Mouse (Mus musculus) kidney, postnatal 0 days (tissue): ENCODE results near the gene Fam229a. TPM values are rescaled to one million over a fixed set of nuclear protein-coding genes. Genes with fewer than 3 reads are reported as not detected.

ENCODE experiments used
- ATAC-seq: fragments of 200-750 bp; cut with Nextera tagmentation; replicated peaks from 2 replicates; pipeline ENCODE4 v1.8.0; 2017; ENCODE audit warnings: low read depth, moderate number of reproducible peaks, moderate TSS enrichment, moderate library complexity; ENCODE audit not compliant: low FRiP score
- DNase-seq: peaks from one replicate; pipeline ENCODE4 v3.0.0-alpha.2; 2016; ENCODE audit warnings: low spot score
- H3K27ac ChIP-seq: fragments of 300-500 bp; sonication (generic); 2 replicates; pipeline ENCODE4 v1.5.1; 2014; ENCODE audit warnings: mild to moderate bottlenecking
- H3K27me3 ChIP-seq: fragments of 300-500 bp; sonication (generic); 2 replicates; pipeline ENCODE4 v1.6.1; 2014; ENCODE audit warnings: low read length, mixed read lengths; ENCODE audit not compliant: insufficient read depth
- H3K36me3 ChIP-seq: fragments of 300-500 bp; sonication (generic); 2 replicates; pipeline ENCODE4 v1.6.1; 2014; ENCODE audit warnings: low read length, mixed read lengths; ENCODE audit not compliant: insufficient read depth
- H3K4me1 ChIP-seq: fragments of 300-500 bp; sonication (generic); replicated peaks from 2 replicates; pipeline ENCODE4 v1.6.1; 2014; ENCODE audit warnings: antibody characterized with exemption, low read length, mixed read lengths; ENCODE audit not compliant: insufficient read depth
- H3K4me2 ChIP-seq: fragments of 300-500 bp; sonication (generic); 2 replicates; pipeline ENCODE4 v1.6.1; 2014; ENCODE audit warnings: mild to moderate bottlenecking, low read length, moderate library complexity, mixed read lengths
- H3K4me3 ChIP-seq: fragments of 300-500 bp; sonication (generic); replicated peaks from 2 replicates; pipeline ENCODE4 v1.5.1; 2014; ENCODE audit warnings: low read depth, low read length
- H3K9ac ChIP-seq: fragments of 300-500 bp; sonication (generic); 2 replicates; pipeline ENCODE4 v1.6.1; 2014; ENCODE audit warnings: low read depth, low read length
- H3K9me3 ChIP-seq: fragments of 300-500 bp; sonication (generic); replicated peaks from 2 replicates; pipeline ENCODE4 v1.6.1; 2016; ENCODE audit warnings: low read length, inconsistent platforms, mixed read lengths
- CTCF ChIP-seq: IDR thresholded peaks from 2 replicates; pipeline ENCODE4 v1.5.1; 2016; ENCODE audit warnings: antibody characterized with exemption, low read depth, mild to moderate bottlenecking, moderate library complexity
- WGBS: fragments of 180-500 bp; shearing (Covaris S2); extraction: QIAGEN DNeasy Blood & Tissue Kit; methylation state at CpG from one replicate; pipeline ENCODE4 v1.1.7; 2014; 5-methylcytosine and 5-hydroxymethylcytosine counted together
- polyA plus RNA-seq: library from polyadenylated mRNA; unstranded; fragments of >200 nt; fragmentation: Nextera tagmentation; extraction: Ambion mirVana; gene quantifications from 2 replicates; pipeline ENCODE4 v1.2.1, GENCODE M21; 2015

Fam229a gene
- polyA plus RNA-seq, 1 experiment from 2014 or later: 0.37 TPM

DNA sequence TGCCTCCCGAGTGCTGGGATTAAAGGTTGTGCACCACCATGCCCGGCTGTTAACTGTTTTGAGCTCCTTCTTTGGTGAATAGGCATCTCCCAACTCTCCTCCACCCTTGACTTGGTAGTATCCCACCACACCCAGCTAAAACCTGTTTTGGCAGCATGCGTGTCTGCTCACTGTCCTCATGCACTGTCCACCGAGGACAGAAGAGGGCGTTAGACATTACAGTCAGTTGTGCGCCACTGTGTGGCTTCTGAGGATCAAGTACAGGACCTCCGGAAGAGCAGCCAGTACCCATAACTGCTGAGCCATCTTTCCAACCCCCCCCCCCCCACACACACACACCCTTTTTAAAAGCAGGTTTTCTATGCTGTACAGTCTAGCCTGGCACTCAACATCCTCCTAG, 3.7 kb downstream of the Fam229a start:
- no peak overlapping the region for H3K4me2 ChIP-seq
- peaks cover 15% of the 10 kb centered on the region for H3K4me1 ChIP-seq
- WGBS: 72% methylated on average over 6 of the region's 7 CpGs

DNA sequence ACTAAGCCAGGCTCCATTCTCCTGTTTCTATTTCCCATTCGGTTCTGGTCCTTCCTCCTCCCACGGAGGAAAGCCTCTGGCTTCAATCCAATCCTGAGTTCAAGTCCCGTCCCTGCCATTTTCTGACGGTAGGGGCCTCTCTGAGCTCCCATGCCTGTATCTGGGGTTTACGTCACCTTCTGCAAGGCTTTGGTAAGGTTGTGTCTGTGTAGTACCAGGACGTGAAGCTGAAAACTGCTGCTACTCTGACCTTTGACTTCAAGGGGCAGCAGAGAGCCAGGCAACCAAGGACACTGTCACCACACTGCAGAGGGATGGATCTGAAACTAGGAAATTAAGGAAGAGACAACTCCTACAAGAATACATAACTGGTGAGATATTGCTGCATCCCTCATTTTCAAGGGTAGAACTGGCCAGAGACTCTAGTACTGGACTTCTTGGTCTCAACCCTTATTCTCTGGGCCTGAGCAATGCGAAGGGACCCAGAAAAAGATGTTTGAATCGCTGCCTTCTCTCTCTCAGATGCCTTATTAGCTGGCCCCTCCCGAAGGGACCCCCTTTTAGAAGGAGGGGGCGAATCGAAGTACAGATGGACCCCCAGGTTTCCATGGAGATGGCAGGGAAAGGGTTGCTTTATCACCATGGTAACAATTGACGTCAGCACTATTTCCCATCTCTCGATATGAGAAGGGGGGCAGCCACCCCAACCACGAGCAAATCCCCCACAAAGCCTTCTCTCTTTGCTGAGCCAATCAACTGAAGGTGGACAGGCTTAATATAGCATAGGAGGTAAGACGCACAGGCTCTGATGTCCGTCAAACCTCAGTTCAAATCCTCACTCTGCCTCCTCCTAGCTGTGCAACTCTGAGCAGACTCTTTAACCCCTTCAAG, 4.9 kb downstream of the Fam229a start:
- ATAC-seq: no peak
- no peak overlapping the region for H3K4me2 ChIP-seq
- peak; percentile 46; the same call in 1 of the 2 replicates for TF ChIP-seq CTCF

More for the DNA sequence above, 3.7 kb downstream of the Fam229a start:
- Histone ChIP-seq H3K27ac (no peak overlapping the region), H3K9ac (no peak overlapping the region), H3K36me3 (no peaks in the 10 kb centered on the region), H3K4me3 (no peak overlapping the region), H3K9me3 (no peaks in the 10 kb centered on the region), H3K27me3 (no peaks in the 10 kb centered on the region)
- no peak for DNase-seq
- peak; percentile 47 for TF ChIP-seq CTCF
- ATAC-seq: no peak

DNA sequence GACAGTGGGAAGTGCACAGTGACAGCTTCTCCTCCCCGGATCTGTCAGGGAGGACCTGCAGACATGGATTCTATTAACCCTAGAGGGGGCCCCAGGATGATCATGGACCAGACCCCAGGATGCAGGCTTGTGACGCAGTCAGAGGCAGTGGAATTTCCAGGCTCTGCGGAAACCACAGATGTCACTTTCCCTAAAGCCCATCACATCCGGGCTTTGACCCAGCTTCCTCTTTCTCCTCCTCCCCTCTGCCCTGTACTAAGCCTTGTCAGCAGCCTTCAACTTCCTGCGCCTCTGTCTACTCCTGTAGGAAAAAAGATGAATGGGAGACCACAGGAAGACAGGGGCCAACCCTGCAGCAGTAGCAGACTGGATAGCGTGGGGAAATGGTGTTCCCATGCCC, 5.6 kb downstream of the Fam229a start:
- Histone ChIP-seq H3K27ac (peak overlapping the region; percentile 68; the same call in 1 of the 2 replicates), H3K4me3 (no peak overlapping the region), H3K9ac (no peak overlapping the region), H3K27me3 (no peaks in the 10 kb centered on the region), H3K4me2 (no peak overlapping the region), H3K4me1 (peaks cover 5% of the 10 kb centered on the region), H3K36me3 (no peaks in the 10 kb centered on the region), H3K9me3 (no peaks in the 10 kb centered on the region)
- ATAC-seq: no peak
- 0 out of 2 replicates have a peak, but pooled peaks have one; percentile 4 for TF ChIP-seq CTCF
- WGBS: 34% methylated on average over 6 of the region's 6 CpGs
- peak; percentile 80 for DNase-seq

More for the DNA sequence above, 4.9 kb downstream of the Fam229a start:
- H3K9ac ChIP-seq: no peak overlapping the region
- DNase-seq: peak; percentile 35
- H3K27me3 ChIP-seq: no peaks in the 10 kb centered on the region
- H3K9me3 ChIP-seq: no peaks in the 10 kb centered on the region
- peak overlapping the region; percentile 68; the same call in 1 of the 2 replicates for H3K27ac ChIP-seq
- H3K4me1 ChIP-seq: peaks cover 12% of the 10 kb centered on the region
- WGBS: 35% methylated on average over 16 of the region's 16 CpGs
- no peaks in the 10 kb centered on the region for H3K36me3 ChIP-seq
- H3K4me3 ChIP-seq: no peak overlapping the region

DNA sequence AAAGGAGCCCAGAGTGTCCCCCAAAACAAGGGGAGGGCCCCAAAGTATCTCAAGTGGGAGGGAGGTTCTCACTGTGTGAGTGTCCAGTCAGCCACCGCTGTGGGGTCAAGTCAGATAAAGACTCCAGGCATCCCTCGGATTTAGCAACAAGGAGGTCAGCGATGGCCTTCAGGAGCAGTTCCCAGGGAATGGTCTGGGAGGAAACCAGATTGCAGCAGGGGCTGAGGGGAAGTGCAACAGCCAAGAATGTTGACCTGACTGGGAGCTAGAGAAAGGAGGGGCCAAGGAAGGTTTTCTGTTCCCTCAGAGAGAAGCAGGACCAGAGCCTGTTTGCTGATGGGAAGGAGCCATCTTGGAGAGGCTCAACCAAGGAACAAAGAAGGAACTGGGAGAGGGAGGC, 8.0 kb downstream of the Fam229a start:
- no peak for TF ChIP-seq CTCF
- H3K4me2 ChIP-seq: no peak overlapping the region
- ATAC-seq (no peak), DNase-seq (peak; percentile 66)
- 37% methylated on average over 3 of the region's 3 CpGs for WGBS
- H3K27ac ChIP-seq: peak overlapping the region; percentile 92
- no peaks in the 10 kb centered on the region for H3K27me3 ChIP-seq
- peaks cover 5% of the 10 kb centered on the region for H3K4me1 ChIP-seq
- H3K9me3 ChIP-seq: no peaks in the 10 kb centered on the region
- H3K9ac ChIP-seq: no peak overlapping the region
- no peaks in the 10 kb centered on the region for H3K36me3 ChIP-seq
- no peak overlapping the region for H3K4me3 ChIP-seq

DNA sequence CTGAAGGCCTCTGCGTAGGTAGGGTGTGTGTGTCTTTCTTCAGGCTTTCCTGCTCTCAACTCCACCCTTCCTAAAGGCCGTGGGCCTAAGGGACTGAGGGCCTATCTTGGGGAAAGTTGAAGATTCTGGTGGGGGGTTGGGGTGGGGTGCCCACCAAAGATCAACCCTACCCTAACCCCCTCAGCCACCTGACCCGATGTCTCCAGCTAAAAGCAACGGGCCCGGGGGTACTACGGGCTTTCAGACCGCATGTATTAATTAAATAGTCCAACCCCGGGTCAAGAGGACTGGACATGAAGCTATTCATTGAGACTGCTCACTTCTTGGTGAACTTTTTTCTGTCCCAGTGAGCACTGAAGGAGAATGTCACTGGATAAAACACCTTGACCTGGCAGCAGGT, 9.0 kb downstream of the Fam229a start:
- Histone ChIP-seq H3K27ac (peak overlapping the region; percentile 92), H3K27me3 (no peaks in the 10 kb centered on the region), H3K9me3 (no peaks in the 10 kb centered on the region), H3K4me3 (peak overlapping the region; percentile 44; the same call in 1 of the 2 replicates), H3K4me1 (peaks cover 5% of the 10 kb centered on the region), H3K9ac (peak overlapping the region; percentile 59), H3K4me2 (peak overlapping the region; percentile 71), H3K36me3 (no peaks in the 10 kb centered on the region)
- TF ChIP-seq CTCF: no peak
- DNase-seq (no peak), ATAC-seq (no peak)
- 74% methylated on average over 8 of the region's 8 CpGs for WGBS

DNA sequence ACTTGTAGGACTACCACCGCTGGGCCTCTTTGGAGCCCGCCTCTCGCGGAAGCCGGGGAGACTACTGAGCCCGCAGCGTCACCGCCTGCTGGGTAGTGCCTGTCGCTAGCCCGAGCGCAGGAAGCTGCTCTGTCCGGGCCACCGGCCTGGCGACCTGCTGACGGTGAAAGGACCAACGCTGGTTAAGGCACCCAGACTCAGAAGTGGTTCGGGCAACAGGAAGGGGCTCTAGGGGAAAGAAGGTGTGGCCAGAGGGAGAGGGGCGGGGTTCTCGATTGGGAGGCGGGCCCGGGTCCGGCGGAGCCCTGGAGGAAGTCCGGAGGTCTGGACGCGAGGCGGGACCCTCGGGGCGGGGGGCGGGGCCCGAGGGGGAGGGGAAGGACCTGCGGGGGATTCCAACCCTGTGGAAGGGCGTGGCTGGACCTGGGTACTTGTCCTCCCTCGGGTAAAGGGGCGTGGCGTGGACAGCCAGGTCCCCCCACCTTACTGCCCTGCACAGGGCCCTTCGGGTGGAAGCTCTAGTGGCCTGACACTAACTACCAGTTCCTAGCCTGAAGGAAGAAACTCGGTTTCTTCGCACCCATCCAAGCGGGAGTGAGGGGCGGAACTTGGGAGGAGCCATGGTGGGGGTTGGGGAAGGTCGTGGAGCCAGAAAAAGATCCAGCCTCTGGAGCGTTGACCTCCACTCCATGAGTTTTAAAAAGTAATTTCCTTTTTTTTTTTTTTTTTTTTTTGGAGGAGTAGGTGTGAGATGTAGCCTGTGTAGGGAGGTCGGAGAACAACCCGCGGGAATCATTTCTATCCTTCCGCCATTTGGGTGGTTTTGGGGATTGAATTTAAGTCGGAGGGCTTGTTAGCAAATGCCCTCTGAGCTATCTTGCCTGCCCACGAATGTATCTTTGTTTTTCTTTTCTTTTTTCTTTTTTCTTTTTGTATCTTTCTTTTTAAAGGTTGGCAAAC, 9.9 kb downstream of the Fam229a start:
- Histone ChIP-seq H3K36me3 (no peaks in the 10 kb centered on the region), H3K4me2 (peak overlapping the region; percentile 71), H3K4me3 (peak overlapping the region; percentile 44), H3K4me1 (peaks cover 5% of the 10 kb centered on the region), H3K27me3 (no peaks in the 10 kb centered on the region), H3K27ac (peak overlapping the region; percentile 92), H3K9me3 (no peaks in the 10 kb centered on the region), H3K9ac (peak overlapping the region; percentile 59)
- under 1% methylated on average over 46 of the region's 49 CpGs for WGBS
- DNase-seq: peak; percentile 95
- peak; percentile 91 for ATAC-seq
- TF ChIP-seq CTCF: no peak
